ENCODE assay signal across 8 mouse cellular contexts in the genomic region with DNA sequence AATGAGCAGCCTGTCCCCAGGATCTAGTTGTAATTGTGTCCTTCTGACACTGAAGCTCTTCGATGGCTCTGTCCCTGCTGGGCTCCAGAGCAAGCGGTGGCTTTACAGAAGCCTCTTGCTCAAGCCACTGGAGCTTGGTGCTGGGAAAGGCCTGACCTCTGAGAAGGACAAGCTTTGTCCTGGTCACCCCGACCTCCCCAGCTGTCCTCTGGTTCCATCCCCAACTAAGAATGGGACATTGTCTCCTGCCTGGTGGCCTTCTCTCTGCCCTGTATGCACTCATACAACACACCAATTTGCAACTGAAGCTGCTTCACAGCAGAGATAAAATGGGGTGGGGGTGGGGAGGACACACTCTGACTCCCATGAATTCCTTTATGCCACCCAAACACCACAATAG. TPM values are rescaled to one million over a fixed set of nuclear protein-coding genes. Genes with fewer than 3 reads are reported as not detected.
A peak's percentile ranks its signal among the peaks of the same experiment; 100 is the strongest.
DNase-seq lines count a peak whose midpoint lies in the region; ATAC-seq and TF ChIP-seq lines count a peak whose summit lies in the region.
"Had no signal": no experiment of that assay in that cellular context is flagged by ENCODE, and none has a peak within 500 bp of the region (broad histone marks: within the 10 kb centered on the region; RNA-seq: fewer than 3 reads in every experiment).

No protein-coding gene starts in this region.

- 53% methylated on average over 3 of the region's 3 CpGs for WGBS in heart, embryonic 15.5 days
- WGBS in midbrain, embryonic 11.5 days: 36% methylated on average over 3 of the region's 3 CpGs
- WGBS in liver, postnatal 0 days (ENCODE audit: insufficient replicate concordance): 51% methylated on average over 3 of the region's 3 CpGs

- no peak for TF ChIP-seq EP300 in liver, postnatal 0 days (IDR thresholded peaks at IDR 0.05; ENCODE audit: low read depth)

- peaks cover 33% of the 10 kb centered on the region for H3K4me1 ChIP-seq in heart, embryonic 15.5 days (replicated peaks)
- peaks cover 18% of the 10 kb centered on the region; the same call in 1 of the 2 replicates for H3K4me1 ChIP-seq in embryonic fibroblast, embryonic 13.5 days (ENCODE audit: control insufficient read depth, insufficient read depth, low read length)
- peaks cover 35% of the 10 kb centered on the region for H3K4me1 ChIP-seq in midbrain, embryonic 11.5 days (ENCODE audit: control insufficient read depth, insufficient read depth, low read length)
- no peaks in the 10 kb centered on the region for H3K4me1 ChIP-seq in liver, postnatal 0 days (ENCODE audit: insufficient read depth)

- ATAC-seq in heart, embryonic 15.5 days (replicated peaks; ENCODE audit: insufficient number of reproducible peaks, insufficient read depth, low FRiP score, low read depth): no peak
- ATAC-seq in midbrain, embryonic 11.5 days (ENCODE audit: low FRiP score): 0 out of 2 replicates have a peak, but pooled peaks have one; percentile 1
- ATAC-seq in liver, postnatal 0 days: no peak

- DNase-seq in heart, adult 9 months (ENCODE audit: low spot score in 2 of 2): no peak
- DNase-seq in brain, adult 2 months (ENCODE audit: low read depth, low spot score): peak; percentile 91
- DNase-seq in midbrain, embryonic 11.5 days (ENCODE audit: low spot score, missing footprints): no peak
- DNase-seq in liver, postnatal 0 days: no peak
- no peak for DNase-seq in spleen, adult 18-20 months
- DNase-seq: lung, adult 2 months had no signal

- H3K4me3 ChIP-seq in heart, embryonic 15.5 days: no peak overlapping the region
- no peak overlapping the region for H3K4me3 ChIP-seq in embryonic fibroblast, embryonic 13.5 days (ENCODE audit: insufficient read depth, low read length)
- no peak overlapping the region for H3K4me3 ChIP-seq in midbrain, embryonic 11.5 days (ENCODE audit: low read depth, low read length)
- no peak overlapping the region for H3K4me3 ChIP-seq in liver, postnatal 0 days (ENCODE audit: low read depth, low read length)

- no peak for TF ChIP-seq POLR2A in embryonic fibroblast, embryonic 13.5 days (IDR thresholded peaks at IDR 0.05; ENCODE audit: low read depth, low read length)

- no peak for TF ChIP-seq CTCF in embryonic fibroblast, embryonic 13.5 days (IDR thresholded peaks at IDR 0.05; ENCODE audit: borderline replicate concordance, insufficient read depth, low read length)
- no peak for TF ChIP-seq CTCF in liver, postnatal 0 days (IDR thresholded peaks at IDR 0.05; ENCODE audit: low read depth)

- H3K9me3 ChIP-seq in heart, embryonic 15.5 days (replicated peaks): no peaks in the 10 kb centered on the region
- H3K9me3 ChIP-seq in midbrain, embryonic 11.5 days (ENCODE audit: control insufficient read depth, low read length): no peaks in the 10 kb centered on the region
- no peaks in the 10 kb centered on the region for H3K9me3 ChIP-seq in liver, postnatal 0 days (ENCODE audit: low read length)

- H3K27ac ChIP-seq in heart, embryonic 15.5 days: peak overlapping the region; percentile 43
- H3K27ac ChIP-seq in embryonic fibroblast, embryonic 13.5 days (ENCODE audit: insufficient read depth, low read length): peak overlapping the region; percentile 14
- H3K27ac ChIP-seq in midbrain, embryonic 11.5 days (ENCODE audit: low read depth, low read length): peak overlapping the region; percentile 33; the same call in 1 of the 2 replicates
- H3K27ac ChIP-seq in liver, postnatal 0 days (ENCODE audit: low read depth): no peak overlapping the region

- H3K27me3 ChIP-seq in heart, embryonic 15.5 days: no peaks in the 10 kb centered on the region
- H3K27me3 ChIP-seq in midbrain, embryonic 11.5 days (ENCODE audit: control insufficient read depth, insufficient read depth, low read length): no peaks in the 10 kb centered on the region
- no peaks in the 10 kb centered on the region for H3K27me3 ChIP-seq in liver, postnatal 0 days (ENCODE audit: insufficient read depth, low read length)

- no peak overlapping the region for H3K4me2 ChIP-seq in heart, embryonic 15.5 days
- H3K4me2 ChIP-seq in midbrain, embryonic 11.5 days: no peak overlapping the region
- H3K4me2 ChIP-seq in liver, postnatal 0 days (ENCODE audit: low read depth, low read length): no peak overlapping the region

- no peak overlapping the region for H3K9ac ChIP-seq in heart, embryonic 15.5 days
- H3K9ac ChIP-seq in midbrain, embryonic 11.5 days (ENCODE audit: low read length): peak overlapping the region; percentile 18; the same call in 1 of the 2 replicates
- no peak overlapping the region for H3K9ac ChIP-seq in liver, postnatal 0 days (replicated peaks)

- H3K36me3 ChIP-seq in heart, embryonic 15.5 days: peaks cover 26% of the 10 kb centered on the region
- peaks cover 12% of the 10 kb centered on the region for H3K36me3 ChIP-seq in midbrain, embryonic 11.5 days (ENCODE audit: control insufficient read depth, insufficient read depth, low read length)
- H3K36me3 ChIP-seq in liver, postnatal 0 days (replicated peaks; ENCODE audit: insufficient read depth, low read length): peaks cover 23% of the 10 kb centered on the region

RNA-seq across cellular contexts. Expression of a gene that starts 48.9 kb away (rescaled TPM):
- polyA plus RNA-seq in heart, embryonic 15.5 days (2015; fragmentation: Nextera tagmentation; extraction: Ambion mirVana): 3.3 and 5.9 TPM in 2 replicates
- polyA plus RNA-seq in embryonic fibroblast, embryonic 13.5 days (2011; ENCODE audit: insufficient read length, low read depth, missing spikeins): 12.6 and 19.3 TPM in 2 replicates
- 43.9 and 47.5 TPM in 2 replicates for polyA plus RNA-seq in midbrain, embryonic 11.5 days (2014; fragmentation: Nextera tagmentation; extraction: Ambion mirVana)
- 0.12 TPM in 2 replicates for polyA plus RNA-seq in liver, postnatal 0 days (2015; fragmentation: Nextera tagmentation; extraction: Ambion mirVana)
